In genomic region chr14:60379958-60380330, GRCm38 (mm10) we compare ENCODE assay signal across 13 mouse cellular contexts. TPM values are rescaled to one million over a fixed set of nuclear protein-coding genes. Genes with fewer than 3 reads are reported as not detected.
A peak's percentile ranks its signal among the peaks of the same experiment; 100 is the strongest.
DNase-seq lines count a peak whose midpoint lies in the region; ATAC-seq and TF ChIP-seq lines count a peak whose summit lies in the region.
"Had no signal": no experiment of that assay in that cellular context is flagged by ENCODE, and none has a peak within 500 bp of the region (broad histone marks: within the 10 kb centered on the region; RNA-seq: fewer than 3 reads in every experiment).

No protein-coding gene starts in this region.

- H3K4me3 ChIP-seq in intestine, embryonic 15.5 days (replicated peaks): no peak overlapping the region
- H3K4me3 ChIP-seq in intestine, postnatal 0 days (ENCODE audit: low read depth, low read length): no peak overlapping the region
- H3K4me3 ChIP-seq in forebrain, embryonic 10.5 days: peak overlapping the region; percentile 79
- H3K4me3 ChIP-seq in hindbrain, embryonic 14.5 days (replicated peaks; ENCODE audit: low read length): peak overlapping the region; percentile 91
- H3K4me3 ChIP-seq in midbrain, postnatal 0 days (ENCODE audit: low read depth, low read length): peak overlapping the region; percentile 80

- peak overlapping the region; percentile 99; the same call in 1 of the 2 replicates for H3K4me2 ChIP-seq in intestine, embryonic 15.5 days (replicated peaks)
- H3K4me2 ChIP-seq in intestine, postnatal 0 days (replicated peaks; ENCODE audit: low read depth): no peak overlapping the region
- H3K4me2 ChIP-seq in hindbrain, embryonic 14.5 days (replicated peaks): peak overlapping the region; percentile 86
- H3K4me2 ChIP-seq in midbrain, postnatal 0 days (ENCODE audit: low read depth, low read length, poor library complexity, severe bottlenecking): peak overlapping the region; percentile 92

- peaks cover 22% of the 10 kb centered on the region for H3K27me3 ChIP-seq in intestine, embryonic 15.5 days (replicated peaks)
- H3K27me3 ChIP-seq in intestine, postnatal 0 days (replicated peaks; ENCODE audit: control insufficient read depth, insufficient read depth, low read length): peaks cover 20% of the 10 kb centered on the region
- peaks cover 58% of the 10 kb centered on the region for H3K27me3 ChIP-seq in forebrain, embryonic 10.5 days (ENCODE audit: poor library complexity, severe bottlenecking)
- H3K27me3 ChIP-seq in hindbrain, embryonic 14.5 days (ENCODE audit: control insufficient read depth, insufficient read depth, low read length): no peaks in the 10 kb centered on the region
- H3K27me3 ChIP-seq in midbrain, postnatal 0 days (ENCODE audit: insufficient read depth, low read length): no peaks in the 10 kb centered on the region

- H3K9ac ChIP-seq in intestine, embryonic 15.5 days: no peak overlapping the region
- H3K9ac ChIP-seq in intestine, postnatal 0 days (ENCODE audit: low read depth, low read length): no peak overlapping the region
- peak overlapping the region; percentile 97 for H3K9ac ChIP-seq in hindbrain, embryonic 14.5 days
- H3K9ac ChIP-seq in midbrain, postnatal 0 days (replicated peaks; ENCODE audit: low read length, poor library complexity, severe bottlenecking): peak overlapping the region; percentile 87
- H3K9ac ChIP-seq: heart, embryonic 15.5 days; kidney, embryonic 15.5 days had no signal

- H3K36me3 ChIP-seq in intestine, embryonic 15.5 days: no peaks in the 10 kb centered on the region
- no peaks in the 10 kb centered on the region for H3K36me3 ChIP-seq in intestine, postnatal 0 days (ENCODE audit: control insufficient read depth, insufficient read depth)
- peaks cover 16% of the 10 kb centered on the region for H3K36me3 ChIP-seq in forebrain, embryonic 10.5 days (replicated peaks)
- H3K36me3 ChIP-seq in hindbrain, embryonic 14.5 days (replicated peaks; ENCODE audit: control insufficient read depth, insufficient read depth): no peaks in the 10 kb centered on the region; the same call in 1 of the 2 replicates
- H3K36me3 ChIP-seq in midbrain, postnatal 0 days (ENCODE audit: insufficient read depth, low read length): no peaks in the 10 kb centered on the region
- H3K36me3 ChIP-seq: heart, embryonic 15.5 days; kidney, embryonic 15.5 days had no signal

- TF ChIP-seq CTCF in intestine, postnatal 0 days (IDR thresholded peaks at IDR 0.05; ENCODE audit: low read depth): no peak
- no peak for TF ChIP-seq CTCF in midbrain, postnatal 0 days (IDR thresholded peaks at IDR 0.05)

- no peaks in the 10 kb centered on the region for H3K9me3 ChIP-seq in intestine, embryonic 15.5 days
- H3K9me3 ChIP-seq in intestine, postnatal 0 days (ENCODE audit: control insufficient read depth): no peaks in the 10 kb centered on the region
- no peaks in the 10 kb centered on the region for H3K9me3 ChIP-seq in forebrain, embryonic 10.5 days
- no peaks in the 10 kb centered on the region for H3K9me3 ChIP-seq in hindbrain, embryonic 14.5 days (ENCODE audit: control insufficient read depth, low read length)
- H3K9me3 ChIP-seq in midbrain, postnatal 0 days (ENCODE audit: low read length): no peaks in the 10 kb centered on the region
- H3K9me3 ChIP-seq: heart, embryonic 15.5 days; kidney, embryonic 15.5 days had no signal

- intact Hi-C loops in gastrocnemius, postnatal 36 days (cut with DNase I): no loop called here

- no peak for ATAC-seq in intestine, embryonic 15.5 days
- no peak for ATAC-seq in intestine, postnatal 0 days
- no peak for ATAC-seq in hindbrain, embryonic 14.5 days (ENCODE audit: low FRiP score)
- ATAC-seq in midbrain, postnatal 0 days (ENCODE audit: low FRiP score): no peak
- ATAC-seq in megakaryocyte-erythroid progenitor cell, adult 5-6 weeks (replicated peaks; ENCODE audit: low FRiP score, low TSS enrichment, poor library complexity, severe bottlenecking): no peak
- ATAC-seq: CD4-positive, CD25-positive, alpha-beta regulatory T cell, adult 4 months had no signal

- 0 out of 2 replicates have a peak, but pooled peaks cover 8% of the 10 kb centered on the region for H3K4me1 ChIP-seq in intestine, embryonic 15.5 days (replicated peaks)
- H3K4me1 ChIP-seq in intestine, postnatal 0 days (replicated peaks; ENCODE audit: control insufficient read depth, insufficient read depth, low read length): no peaks in the 10 kb centered on the region
- peaks cover 69% of the 10 kb centered on the region for H3K4me1 ChIP-seq in forebrain, embryonic 10.5 days
- H3K4me1 ChIP-seq in hindbrain, embryonic 14.5 days (replicated peaks; ENCODE audit: control insufficient read depth, insufficient read depth, low read length): peaks cover 60% of the 10 kb centered on the region
- H3K4me1 ChIP-seq in midbrain, postnatal 0 days (ENCODE audit: insufficient read depth, low read length): peaks cover 30% of the 10 kb centered on the region

- no peak for DNase-seq in forebrain, embryonic 10.5 days (ENCODE audit: extremely low spot score, low spot score)
- DNase-seq in hindbrain, embryonic 14.5 days (ENCODE audit: low spot score): no peak
- DNase-seq in midbrain, postnatal 0 days (ENCODE audit: low spot score): no peak
- DNase-seq in gastrocnemius, postnatal 36 days: no peak
- DNase-seq in adipocyte (ENCODE audit: low spot score): no peak
- DNase-seq: adrenal gland, postnatal 36 days; lung, adult 18-20 months had no signal

- H3K27ac ChIP-seq in intestine, embryonic 15.5 days: no peak overlapping the region
- no peak overlapping the region for H3K27ac ChIP-seq in intestine, postnatal 0 days (ENCODE audit: low read depth, low read length)
- no peak overlapping the region; the same call in 1 of the 2 replicates for H3K27ac ChIP-seq in forebrain, embryonic 10.5 days
- 0 out of 2 replicates have a peak overlapping the region, but pooled peaks have one; percentile 99 for H3K27ac ChIP-seq in hindbrain, embryonic 14.5 days
- no peak overlapping the region; the same call in 1 of the 2 replicates for H3K27ac ChIP-seq in midbrain, postnatal 0 days (ENCODE audit: low read depth, low read length)
- H3K27ac ChIP-seq: heart, embryonic 15.5 days; kidney, embryonic 15.5 days had no signal

- WGBS in intestine, embryonic 15.5 days: 93% methylated on average over 8 of the region's 8 CpGs
- WGBS in intestine, postnatal 0 days: 90% methylated on average over 8 of the region's 8 CpGs
- 87% methylated on average over 8 of the region's 8 CpGs for WGBS in forebrain, embryonic 10.5 days
- WGBS in hindbrain, embryonic 14.5 days: 82% methylated on average over 8 of the region's 8 CpGs
- WGBS in midbrain, postnatal 0 days: 74% methylated on average over 8 of the region's 8 CpGs

RNA-seq across cellular contexts. Expression of gene Amer2, which starts 6.9 kb away (rescaled TPM):
- polyA plus RNA-seq in intestine, embryonic 15.5 days (2015; fragmentation: Nextera tagmentation; extraction: Ambion mirVana): 1.5 TPM in 2 replicates
- polyA plus RNA-seq in intestine, postnatal 0 days (2015; fragmentation: Nextera tagmentation; extraction: Ambion mirVana): 0.33 and 0.40 TPM in 2 replicates
- polyA plus RNA-seq in forebrain, embryonic 10.5 days (2016; fragmentation: Nextera tagmentation; extraction: Ambion mirVana): 7.7 and 9.6 TPM in 2 replicates
- 18.7 and 19.7 TPM in 2 replicates for polyA plus RNA-seq in hindbrain, embryonic 14.5 days (2014; fragmentation: Nextera tagmentation; extraction: Ambion mirVana)
- total RNA-seq in midbrain, postnatal 0 days (2014; rRNA removed): 28.3 TPM in 2 replicates
- polyA plus RNA-seq in midbrain, postnatal 0 days (2015; fragmentation: Nextera tagmentation; extraction: Ambion mirVana): 13.7 and 18.3 TPM in 2 replicates
- total RNA-seq in gastrocnemius, postnatal 36 days (2021): not detected
- total RNA-seq in megakaryocyte-erythroid progenitor cell, adult 5-6 weeks (2014; fragmentation: Nextera tagmentation): not detected in 2 replicates
- 0.09 TPM in 1 of 2 replicates, not detected in the other for total RNA-seq in megakaryocyte-erythroid progenitor cell, adult 5-6 weeks (2017)
- polyA plus RNA-seq: CD4-positive, CD25-positive, alpha-beta regulatory T cell, adult 4 months had no signal

Comparison
In these comparisons a context has a peak if more than half of its experiments do, and no peak if none do; other contexts are left out.
1. H3K4me3 ChIP-seq: peak in forebrain, embryonic 10.5 days (single experiment), hindbrain, embryonic 14.5 days (single experiment) and midbrain, postnatal 0 days (single experiment); none in intestine, embryonic 15.5 days (single experiment) and intestine, postnatal 0 days (single experiment).
2. H3K9ac ChIP-seq: peak in hindbrain, embryonic 14.5 days (single experiment) and midbrain, postnatal 0 days (single experiment); none in intestine, embryonic 15.5 days (single experiment) and intestine, postnatal 0 days (single experiment).